Mouse (Mus musculus) intestine, postnatal 0 days (tissue): ENCODE data around the gene Zfyve28. TPM values are rescaled to one million over a fixed set of nuclear protein-coding genes. Genes with fewer than 3 reads are reported as not detected.

Experiments used
- ATAC-seq: fragments of 200-750 bp; cut with Nextera tagmentation; 2 replicates; pipeline ENCODE4 v1.8.0; 2017; ENCODE audit warnings: mild to moderate bottlenecking, moderate TSS enrichment, moderate library complexity
- H3K27ac ChIP-seq: fragments of 300-500 bp; sonication (generic); 2 replicates; pipeline ENCODE4 v1.5.1; 2014; ENCODE audit warnings: mild to moderate bottlenecking, low read depth, low read length, moderate library complexity
- H3K27me3 ChIP-seq: fragments of 300-500 bp; sonication (generic); replicated peaks from 2 replicates; pipeline ENCODE4 v1.6.1; 2014; ENCODE audit warnings: low read length, mixed read lengths; ENCODE audit not compliant: control insufficient read depth, insufficient read depth
- H3K36me3 ChIP-seq: fragments of 300-500 bp; sonication (generic); 2 replicates; pipeline ENCODE4 v1.6.1; 2014; ENCODE audit warnings: mild to moderate bottlenecking, moderate library complexity; ENCODE audit not compliant: control insufficient read depth, insufficient read depth
- H3K4me1 ChIP-seq: fragments of 300-500 bp; sonication (generic); replicated peaks from 2 replicates; pipeline ENCODE4 v1.6.1; 2014; ENCODE audit warnings: antibody characterized with exemption, low read length, mixed read lengths; ENCODE audit not compliant: control insufficient read depth, insufficient read depth
- H3K4me2 ChIP-seq: fragments of 300-500 bp; sonication (generic); replicated peaks from 2 replicates; pipeline ENCODE4 v1.6.1; 2014; ENCODE audit warnings: low read depth, mild to moderate bottlenecking, moderate library complexity
- H3K4me3 ChIP-seq: fragments of 300-500 bp; sonication (generic); 2 replicates; pipeline ENCODE4 v1.5.1; 2014; ENCODE audit warnings: low read depth, low read length
- H3K9ac ChIP-seq: fragments of 300-500 bp; sonication (generic); 2 replicates; pipeline ENCODE4 v1.6.1; 2014; ENCODE audit warnings: mild to moderate bottlenecking, low read depth, low read length
- H3K9me3 ChIP-seq: fragments of 300-500 bp; sonication (generic); 2 replicates; pipeline ENCODE4 v1.6.1; 2016; ENCODE audit warnings: mixed run types; ENCODE audit not compliant: control insufficient read depth
- CTCF ChIP-seq: sonication (generic); IDR thresholded peaks from 2 replicates; pipeline ENCODE4 v1.5.1; 2016; ENCODE audit warnings: low read depth, mild to moderate bottlenecking, control low read depth, antibody characterized with exemption, moderate library complexity
- WGBS: fragments of 180-500 bp; shearing (Covaris S2); extraction: QIAGEN DNeasy Blood & Tissue Kit; methylation state at CpG from one replicate; pipeline ENCODE4 v1.1.7; 2014; 5-methylcytosine and 5-hydroxymethylcytosine counted together
- polyA plus RNA-seq: library from polyadenylated mRNA; unstranded; fragments of >200 nt; fragmentation: Nextera tagmentation; extraction: Ambion mirVana; gene quantifications from 2 replicates; pipeline ENCODE4 v1.2.1, GENCODE M21; 2015

Gene Zfyve28
- polyA plus RNA-seq, 1 experiment from 2014 or later = 0.05 TPM

- WGBS = 66% methylated on average over 3 of the region's 3 CpGs
- Histone ChIP-seq H3K9me3 (no peaks in the 10 kb centered on the region), H3K9ac (no peak overlapping the region), H3K27ac (no peak overlapping the region), H3K4me1 (peaks cover 11% of the 10 kb centered on the region; the same call in 1 of the 2 replicates), H3K4me3 (no peak overlapping the region), H3K4me2 (no peak overlapping the region), H3K36me3 (peaks cover 34% of the 10 kb centered on the region), H3K27me3 (no peaks in the 10 kb centered on the region)
- no peak for ATAC-seq
- no peak for TF ChIP-seq CTCF
These were observed 105.8 kb downstream of the Zfyve28 start for GRCm38 (mm10) chr5:34182486-34182885.

- no peaks in the 10 kb centered on the region for H3K27me3 ChIP-seq
- 91% methylated on average over 4 of the region's 4 CpGs for WGBS
- no peak overlapping the region for H3K27ac ChIP-seq
- ATAC-seq = no peak
- peaks cover 62% of the 10 kb centered on the region for H3K36me3 ChIP-seq
- H3K4me3 ChIP-seq = no peak overlapping the region
- no peaks in the 10 kb centered on the region for H3K9me3 ChIP-seq
- H3K9ac ChIP-seq = no peak overlapping the region
- no peak for TF ChIP-seq CTCF
- no peak overlapping the region for H3K4me2 ChIP-seq
- 0 out of 2 replicates have a peak, but pooled peaks cover 4% of the 10 kb centered on the region for H3K4me1 ChIP-seq
These were observed 110.4 kb downstream of the Zfyve28 start for GRCm38 (mm10) chr5:34177821-34178220.

GRCm38 (mm10) chr5:34177091-34177490 is 111.2 kb downstream of the Zfyve28 start:
- TF ChIP-seq CTCF = no peak
- Histone ChIP-seq H3K27ac (no peak overlapping the region), H3K4me1 (0 out of 2 replicates have a peak, but pooled peaks cover 4% of the 10 kb centered on the region), H3K36me3 (peaks cover 68% of the 10 kb centered on the region), H3K27me3 (no peaks in the 10 kb centered on the region), H3K9me3 (no peaks in the 10 kb centered on the region), H3K4me2 (no peak overlapping the region), H3K9ac (no peak overlapping the region), H3K4me3 (no peak overlapping the region)
- ATAC-seq = no peak
- 100% methylated on average over 2 of the region's 2 CpGs for WGBS

GRCm38 (mm10) chr5:34176691-34177090 is 111.6 kb downstream of the Zfyve28 start:
- H3K4me1 ChIP-seq = 0 out of 2 replicates have a peak, but pooled peaks cover 2% of the 10 kb centered on the region
- no peak overlapping the region for H3K9ac ChIP-seq
- WGBS = 86% methylated on average over 10 of the region's 10 CpGs
- H3K27me3 ChIP-seq = no peaks in the 10 kb centered on the region
- no peak overlapping the region for H3K27ac ChIP-seq
- TF ChIP-seq CTCF = no peak
- H3K9me3 ChIP-seq = no peaks in the 10 kb centered on the region
- no peak overlapping the region for H3K4me2 ChIP-seq
- no peak overlapping the region for H3K4me3 ChIP-seq
- ATAC-seq = no peak
- H3K36me3 ChIP-seq = peaks cover 68% of the 10 kb centered on the region

- Histone ChIP-seq H3K4me2 (no peak overlapping the region), H3K27me3 (no peaks in the 10 kb centered on the region), H3K9me3 (no peaks in the 10 kb centered on the region), H3K9ac (no peak overlapping the region), H3K4me1 (no peaks in the 10 kb centered on the region; the same call in 1 of the 2 replicates), H3K4me3 (no peak overlapping the region), H3K27ac (no peak overlapping the region), H3K36me3 (peaks cover 63% of the 10 kb centered on the region)
- 41% methylated on average over 5 of the region's 5 CpGs for WGBS
- TF ChIP-seq CTCF = no peak
- ATAC-seq = no peak
These were observed 112.9 kb downstream of the Zfyve28 start for GRCm38 (mm10) chr5:34175403-34175694.

GRCm38 (mm10) chr5:34174550-34175402 is 113.5 kb downstream of the Zfyve28 start:
- ATAC-seq = no peak
- Histone ChIP-seq H3K4me3 (no peak overlapping the region), H3K27ac (no peak overlapping the region), H3K27me3 (no peaks in the 10 kb centered on the region), H3K9ac (no peak overlapping the region), H3K9me3 (no peaks in the 10 kb centered on the region), H3K4me1 (no peaks in the 10 kb centered on the region; the same call in 1 of the 2 replicates), H3K4me2 (no peak overlapping the region), H3K36me3 (peaks cover 57% of the 10 kb centered on the region)
- no peak for TF ChIP-seq CTCF
- WGBS = 73% methylated on average over 5 of the region's 5 CpGs
